Mouse (Mus musculus): Measurements from ENCODE around the gene Ccdc114.

The Ccdc114 gene

GRCm38 (mm10) chr7:45981612-45982011 is 57.7 kb downstream of the Ccdc114 start:
- DNase-seq (ENCODE audit: low spot score in 2 of 2): no peak

- DNase-seq (ENCODE audit: low spot score in 2 of 2): no peak
Measured at GRCm38 (mm10) chr7:45986893-45987292, 63.0 kb downstream of the Ccdc114 start.

DNA sequence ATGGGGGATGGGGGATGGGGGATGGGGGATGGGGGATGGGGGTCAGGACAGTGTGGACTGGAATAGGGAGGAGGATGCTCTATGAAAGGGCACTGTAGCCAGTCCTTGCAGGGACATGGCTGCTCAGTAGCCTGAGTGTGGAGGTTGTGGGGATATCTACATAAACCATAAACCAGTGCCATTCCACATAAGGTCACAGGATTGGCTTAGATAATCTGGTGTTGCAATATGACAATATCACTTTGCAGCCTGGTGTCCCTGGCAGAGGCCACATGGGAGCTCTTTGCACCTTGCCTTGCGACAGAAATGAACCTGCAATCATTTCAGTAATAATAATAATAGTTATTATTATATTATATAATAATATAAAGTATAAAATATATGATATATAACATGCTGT is 64.5 kb downstream of the Ccdc114 start:
- DNase-seq (ENCODE audit: low spot score in 2 of 2): no peak

DNA sequence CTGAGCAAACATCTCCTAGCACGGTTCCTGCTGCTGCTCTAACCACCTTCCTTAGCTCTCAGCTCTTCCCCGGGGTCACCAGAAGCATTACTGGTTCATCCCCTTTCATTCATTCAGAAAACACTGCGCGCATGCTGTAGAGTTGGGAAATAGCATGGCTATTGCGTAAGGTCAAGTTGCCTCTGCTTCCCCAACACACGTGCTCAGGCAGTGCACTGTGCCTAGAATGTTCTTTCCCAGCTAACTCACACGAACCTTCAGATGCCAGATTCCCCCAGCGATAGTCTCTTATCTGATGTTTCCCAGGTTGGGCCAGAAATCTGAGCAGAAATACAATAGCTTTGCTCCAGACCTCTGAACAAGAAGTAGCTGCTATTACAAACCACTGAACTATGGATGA is 68.6 kb downstream of the Ccdc114 start:
- DNase-seq (ENCODE audit: low spot score in 2 of 2): no peak
